17 mouse cellular contexts compared by ENCODE assay signal in the genomic region with DNA sequence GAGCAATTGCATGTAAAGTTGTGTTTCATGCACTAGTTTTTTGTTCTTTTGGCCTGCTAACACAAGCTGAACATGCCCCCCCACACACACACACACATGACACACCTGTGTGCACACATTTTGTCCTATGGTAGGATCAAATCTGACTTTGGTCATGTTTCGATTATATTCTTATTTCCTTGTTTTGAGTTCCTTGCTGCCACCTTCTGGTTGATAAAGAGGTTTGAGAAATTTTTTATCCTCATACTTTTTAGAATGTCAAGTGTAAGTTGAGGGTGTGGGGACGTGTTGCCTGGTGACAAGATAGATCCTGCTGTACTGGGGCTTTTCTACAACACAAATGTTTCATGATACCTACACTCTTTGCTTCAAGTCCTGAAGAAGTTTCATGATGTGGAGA. TPM values are rescaled to one million over a fixed set of nuclear protein-coding genes. Genes with fewer than 3 reads are reported as not detected.
DNase-seq lines count a peak whose midpoint lies in the region; ATAC-seq and TF ChIP-seq lines count a peak whose summit lies in the region.
"Had no signal": no experiment of that assay in that cellular context is flagged by ENCODE, and none has a peak within 500 bp of the region (broad histone marks: within the 10 kb centered on the region; RNA-seq: fewer than 3 reads in every experiment).

No protein-coding gene starts in this region.

- no peak for TF ChIP-seq EP300 in heart, adult 2 months (IDR thresholded peaks at IDR 0.05; ENCODE audit: insufficient read depth, low read depth, low read length)

- peak; percentile 19; the same call in 1 of the 2 replicates for TF ChIP-seq CTCF in heart, adult 2 months (IDR thresholded peaks at IDR 0.05)
- peak; percentile 21; the same call in 1 of the 2 replicates for TF ChIP-seq CTCF in lung, embryonic 14.5 days (IDR thresholded peaks at IDR 0.05; ENCODE audit: low read depth)
- TF ChIP-seq CTCF in brain, embryonic 14.5 days (IDR thresholded peaks at IDR 0.05; ENCODE audit: borderline replicate concordance, extremely low read depth, insufficient read depth, insufficient read length): no peak

- no peak for DNase-seq in heart, adult 2 months
- no peak for DNase-seq in lung, embryonic 14.5 days
- no peak for DNase-seq in lung, postnatal 25 days (ENCODE audit: low spot score)
- DNase-seq in A20 (ENCODE audit: low read depth, low spot score): peak; percentile 39
- DNase-seq in brain, embryonic 14.5 days (ENCODE audit: low read depth): peak; percentile 4
- no peak for DNase-seq in right cerebral cortex, adult 18-20 months
- DNase-seq: cerebellum, adult 11-12 months; heart, postnatal 14 days; layer of hippocampus, adult 9-11 months; liver; right cerebral cortex, postnatal 25 days had no signal

- intact Hi-C loops in heart, adult 2 months (cut with DNase I): no loop called here

- no peak overlapping the region for H3K4me2 ChIP-seq in heart, embryonic 11.5 days
- no peak overlapping the region for H3K4me2 ChIP-seq in lung, embryonic 14.5 days
- H3K4me2 ChIP-seq: lung, embryonic 15.5 days; midbrain, embryonic 12.5 days had no signal

- H3K4me1 ChIP-seq in heart, adult 2 months (ENCODE audit: control insufficient read depth, insufficient read depth, low read length): no peaks in the 10 kb centered on the region; the same call in none of the 2 replicates
- H3K4me1 ChIP-seq in heart, embryonic 11.5 days (ENCODE audit: control insufficient read depth, insufficient read depth, low read length): no peaks in the 10 kb centered on the region
- peaks cover 8% of the 10 kb centered on the region; the same call in 1 of the 2 replicates for H3K4me1 ChIP-seq in lung, embryonic 14.5 days (ENCODE audit: insufficient read depth)
- H3K4me1 ChIP-seq: midbrain, embryonic 12.5 days had no signal

- H3K9ac ChIP-seq in heart, adult 2 months (ENCODE audit: low read depth, low read length): no peak overlapping the region
- no peak overlapping the region for H3K9ac ChIP-seq in heart, embryonic 11.5 days (ENCODE audit: low read depth, low read length)
- no peak overlapping the region for H3K9ac ChIP-seq in lung, embryonic 14.5 days
- H3K9ac ChIP-seq: lung, embryonic 15.5 days; midbrain, embryonic 12.5 days had no signal

- 50% methylated on average over 2 of the region's 2 CpGs for WGBS in heart, adult 2 months
- WGBS in heart, embryonic 11.5 days (ENCODE audit: insufficient replicate concordance): 54% methylated on average over 2 of the region's 2 CpGs
- WGBS in lung, embryonic 14.5 days: 47% methylated on average over 2 of the region's 2 CpGs

- no peaks in the 10 kb centered on the region for H3K36me3 ChIP-seq in heart, adult 2 months (ENCODE audit: control insufficient read depth, insufficient read depth, low read length)
- H3K36me3 ChIP-seq in heart, embryonic 11.5 days (ENCODE audit: control insufficient read depth, insufficient read depth, low read length): no peaks in the 10 kb centered on the region
- H3K36me3 ChIP-seq in lung, embryonic 14.5 days (ENCODE audit: insufficient read depth): no peaks in the 10 kb centered on the region
- H3K36me3 ChIP-seq: lung, embryonic 15.5 days; midbrain, embryonic 12.5 days had no signal

- H3K4me3 ChIP-seq in heart, adult 2 months: no peak overlapping the region
- no peak overlapping the region for H3K4me3 ChIP-seq in heart, embryonic 11.5 days (ENCODE audit: low read depth, low read length)
- no peak overlapping the region for H3K4me3 ChIP-seq in lung, embryonic 14.5 days (ENCODE audit: low read depth, low read length)
- H3K4me3 ChIP-seq: lung, embryonic 15.5 days; midbrain, embryonic 12.5 days had no signal

- no peak overlapping the region for H3K27ac ChIP-seq in heart, adult 2 months
- no peak overlapping the region for H3K27ac ChIP-seq in heart, embryonic 11.5 days (ENCODE audit: low read depth, low read length)
- no peak overlapping the region for H3K27ac ChIP-seq in lung, embryonic 14.5 days (ENCODE audit: low read depth)
- H3K27ac ChIP-seq: lung, embryonic 15.5 days; midbrain, embryonic 12.5 days had no signal

- no peaks in the 10 kb centered on the region for H3K9me3 ChIP-seq in heart, embryonic 11.5 days (replicated peaks; ENCODE audit: control insufficient read depth, low read length)
- H3K9me3 ChIP-seq in lung, embryonic 14.5 days (ENCODE audit: low read depth, low read length): no peaks in the 10 kb centered on the region
- H3K9me3 ChIP-seq: lung, embryonic 15.5 days; midbrain, embryonic 12.5 days had no signal

- TF ChIP-seq POLR2A in heart, adult 2 months (IDR thresholded peaks at IDR 0.05; ENCODE audit: insufficient read depth, low read depth, low read length): no peak
- TF ChIP-seq POLR2A in brain, embryonic 14.5 days (IDR thresholded peaks at IDR 0.05; ENCODE audit: borderline replicate concordance, extremely low read depth, insufficient read depth, insufficient read length, poor library complexity, severe bottlenecking): no peak

- no peaks in the 10 kb centered on the region for H3K27me3 ChIP-seq in heart, adult 2 months (ENCODE audit: control insufficient read depth, insufficient read depth, low read length)
- H3K27me3 ChIP-seq in heart, embryonic 11.5 days (ENCODE audit: control insufficient read depth, insufficient read depth, low read length): no peaks in the 10 kb centered on the region
- no peaks in the 10 kb centered on the region for H3K27me3 ChIP-seq in lung, embryonic 14.5 days (ENCODE audit: insufficient read depth, low read length)
- H3K27me3 ChIP-seq: lung, embryonic 15.5 days; midbrain, embryonic 12.5 days had no signal

- ATAC-seq in heart, embryonic 11.5 days (replicated peaks; ENCODE audit: insufficient number of reproducible peaks, low FRiP score, low TSS enrichment): no peak
- no peak for ATAC-seq in lung, embryonic 14.5 days (ENCODE audit: insufficient read depth)
- no peak for ATAC-seq in CD4-positive, CD25-positive, alpha-beta regulatory T cell, adult 4 months
- ATAC-seq: forebrain, embryonic 16.5 days; hindbrain, embryonic 16.5 days had no signal

- H3K79me2 ChIP-seq in heart, adult 2 months (replicated peaks; ENCODE audit: control insufficient read depth, insufficient read depth, low read length): no peaks in the 10 kb centered on the region

RNA-seq across cellular contexts. Expression of a gene that starts 3.7 kb away (rescaled TPM):
- 1 to 10 TPM; 1.8 TPM for total RNA-seq in heart, adult 2 months (2021)
- 1.3 and 2.0 TPM in 2 replicates for polyA plus RNA-seq in heart, adult 2 months (2012; rRNA removed)
- polyA plus RNA-seq in heart, embryonic 11.5 days (2014; fragmentation: Nextera tagmentation; extraction: Ambion mirVana): 1.5 and 1.6 TPM in 2 replicates
- 2.9 and 5.1 TPM in 2 replicates for polyA plus RNA-seq in lung, embryonic 14.5 days (2014; fragmentation: Nextera tagmentation; extraction: Ambion mirVana)
- 0.33 and 0.44 TPM in 2 replicates for polyA plus RNA-seq in brain, embryonic 14.5 days (2012; rRNA removed)
- not detected for polyA plus RNA-seq in CD4-positive, CD25-positive, alpha-beta regulatory T cell, adult 4 months (2017; shearing (Covaris generic))

Comparison
In these comparisons a context has a peak if more than half of its experiments do, and no peak if none do; other contexts are left out.
1. DNase-seq: peak in A20 (single experiment) and brain, embryonic 14.5 days (single experiment); none in heart, adult 2 months (0 of 2), lung, embryonic 14.5 days (single experiment), lung, postnatal 25 days (single experiment) and right cerebral cortex, adult 18-20 months (single experiment).